ENCODE assay signal across 7 mouse cellular contexts in the genomic region with DNA sequence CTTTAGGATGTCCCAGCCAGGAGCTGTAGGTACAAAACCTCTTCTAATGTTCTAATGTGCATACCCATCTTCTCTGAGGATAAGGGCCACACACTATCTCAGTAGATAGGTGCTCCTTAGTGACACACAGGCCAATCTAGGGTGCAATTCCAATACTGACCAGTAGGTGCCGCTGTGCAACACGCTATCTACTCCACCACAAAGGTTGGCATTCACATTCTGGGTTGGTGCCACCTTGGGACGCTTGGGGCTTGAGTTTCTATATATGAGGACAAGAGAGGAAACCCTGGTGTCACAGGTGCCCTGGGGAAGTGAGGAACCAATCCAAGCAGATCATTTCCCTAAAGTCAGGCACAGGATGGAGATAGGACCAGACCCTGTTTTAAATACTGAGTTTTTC. TPM values are rescaled to one million over a fixed set of nuclear protein-coding genes. Genes with fewer than 3 reads are reported as not detected.
DNase-seq lines count a peak whose midpoint lies in the region; ATAC-seq lines count a peak whose summit lies in the region.

No protein-coding gene starts in this region.

- no peak overlapping the region for H3K9ac ChIP-seq in hindbrain, embryonic 15.5 days
- no peak overlapping the region for H3K9ac ChIP-seq in midbrain, embryonic 15.5 days

- WGBS in hindbrain, embryonic 15.5 days = 4% methylated on average over 3 of the region's 3 CpGs
- 0% methylated on average over 3 of the region's 3 CpGs for WGBS in midbrain, embryonic 15.5 days

- peak; percentile 88 for DNase-seq in adipocyte (ENCODE audit: low spot score)
- peak; percentile 97 for DNase-seq in cerebellum, adult 9-10 months
- peak; percentile 44 to 95 for DNase-seq in left cerebral cortex, adult 9 months (ENCODE audit: low spot score in 2 of 2)
- peak; percentile 27 to 72 for DNase-seq in spleen, adult 18-20 months

- peak overlapping the region; percentile 54 for H3K27ac ChIP-seq in hindbrain, embryonic 15.5 days (replicated peaks)
- peak overlapping the region; percentile 30 for H3K27ac ChIP-seq in midbrain, embryonic 15.5 days

- no peak overlapping the region for H3K4me3 ChIP-seq in hindbrain, embryonic 15.5 days
- H3K4me3 ChIP-seq in midbrain, embryonic 15.5 days = no peak overlapping the region

- peaks cover 12% of the 10 kb centered on the region for H3K36me3 ChIP-seq in hindbrain, embryonic 15.5 days
- H3K36me3 ChIP-seq in midbrain, embryonic 15.5 days (replicated peaks) = peaks cover 12% of the 10 kb centered on the region

- peak; percentile 66 for ATAC-seq in frontal cortex, adult (ENCODE audit: low TSS enrichment)
- ATAC-seq in hindbrain, embryonic 15.5 days (ENCODE audit: low FRiP score, low read depth) = peak; percentile 71; the same call in 1 of the 2 replicates
- peak; percentile 66 for ATAC-seq in midbrain, embryonic 15.5 days (replicated peaks)

- H3K9me3 ChIP-seq in hindbrain, embryonic 15.5 days = no peaks in the 10 kb centered on the region
- no peaks in the 10 kb centered on the region for H3K9me3 ChIP-seq in midbrain, embryonic 15.5 days

- peaks cover 16% of the 10 kb centered on the region for H3K4me1 ChIP-seq in hindbrain, embryonic 15.5 days (replicated peaks)
- H3K4me1 ChIP-seq in midbrain, embryonic 15.5 days = peaks cover 19% of the 10 kb centered on the region; the same call in 1 of the 2 replicates

- no peaks in the 10 kb centered on the region for H3K27me3 ChIP-seq in hindbrain, embryonic 15.5 days
- no peaks in the 10 kb centered on the region for H3K27me3 ChIP-seq in midbrain, embryonic 15.5 days (replicated peaks)

- H3K4me2 ChIP-seq in hindbrain, embryonic 15.5 days = no peak overlapping the region
- no peak overlapping the region for H3K4me2 ChIP-seq in midbrain, embryonic 15.5 days

RNA-seq across cellular contexts. Expression of a gene that starts 56.1 kb away (rescaled TPM):
- 0.06 and 0.17 TPM in 2 replicates for polyA plus RNA-seq in hindbrain, embryonic 15.5 days (2015; fragmentation: Nextera tagmentation; extraction: Ambion mirVana)
- polyA plus RNA-seq in midbrain, embryonic 15.5 days (2015; fragmentation: Nextera tagmentation; extraction: Ambion mirVana) = 0.10 and 0.11 TPM in 2 replicates
